18 mouse cellular contexts compared by ENCODE assay signal in genomic region chr6:37200840-37201239, GRCm38 (mm10).
"Had no signal": no experiment of that assay in that cellular context is flagged by ENCODE, and none has a peak within 500 bp of the region (broad histone marks: within the 10 kb centered on the region; RNA-seq: fewer than 3 reads in every experiment).

No protein-coding gene starts in this region.

- H3K4me2 ChIP-seq: lung, embryonic 15.5 days; midbrain, embryonic 11.5 days; midbrain, embryonic 13.5 days; midbrain, embryonic 15.5 days; neural tube, embryonic 12.5 days; stomach, embryonic 15.5 days had no signal

- H3K9me3 ChIP-seq: lung, embryonic 15.5 days; megakaryocyte, embryonic 14.5 days; midbrain, embryonic 13.5 days; midbrain, embryonic 15.5 days; neural tube, embryonic 12.5 days; stomach, embryonic 15.5 days had no signal

- ATAC-seq: liver, postnatal 0 days; lung, postnatal 0 days; midbrain, embryonic 13.5 days; midbrain, embryonic 15.5 days had no signal

- H3K27me3 ChIP-seq: lung, embryonic 15.5 days; midbrain, embryonic 13.5 days; midbrain, embryonic 15.5 days; neural tube, embryonic 12.5 days; stomach, embryonic 15.5 days had no signal

- DNase-seq: liver, postnatal 0 days; lung, adult 2 months; lung, postnatal 14 days; lung, postnatal 36 days; right cerebral cortex, postnatal 14 days; thymus, adult 18-20 months; thymus, postnatal 14 days; thymus, postnatal 36 days had no signal

- H3K4me3 ChIP-seq: lung, embryonic 15.5 days; megakaryocyte, embryonic 14.5 days; midbrain, embryonic 13.5 days; midbrain, embryonic 15.5 days; neural tube, embryonic 12.5 days; stomach, embryonic 15.5 days had no signal

- H3K27ac ChIP-seq: lung, embryonic 15.5 days; macrophage; midbrain, embryonic 13.5 days; midbrain, embryonic 15.5 days; neural tube, embryonic 12.5 days; stomach, embryonic 15.5 days; stomach, postnatal 0 days had no signal

- H3K4me1 ChIP-seq: lung, embryonic 15.5 days; megakaryocyte, embryonic 14.5 days; midbrain, embryonic 15.5 days; neural tube, embryonic 12.5 days had no signal

- H3K36me3 ChIP-seq: lung, embryonic 15.5 days; midbrain, embryonic 13.5 days; midbrain, embryonic 15.5 days; neural tube, embryonic 12.5 days; stomach, embryonic 15.5 days had no signal

- H3K9ac ChIP-seq: liver, postnatal 0 days; lung, embryonic 15.5 days; midbrain, embryonic 13.5 days; midbrain, embryonic 15.5 days; neural tube, embryonic 12.5 days; stomach, embryonic 15.5 days had no signal
